Mouse (Mus musculus) erythroblast, embryonic 14.5 days (primary cell): ENCODE data around the gene Prickle2.

ENCODE experiments used
- GATA1 ChIP-seq: IDR thresholded peaks from 2 replicates; pipeline ENCODE4 v1.6.1; 2012; ENCODE audit warnings: low read length, inconsistent platforms, mixed read lengths
- TAL1 ChIP-seq: IDR thresholded peaks from 3 replicates; pipeline ENCODE4 v1.6.1; 2012; ENCODE audit warnings: low read length, inconsistent platforms, mixed read lengths

DNA sequence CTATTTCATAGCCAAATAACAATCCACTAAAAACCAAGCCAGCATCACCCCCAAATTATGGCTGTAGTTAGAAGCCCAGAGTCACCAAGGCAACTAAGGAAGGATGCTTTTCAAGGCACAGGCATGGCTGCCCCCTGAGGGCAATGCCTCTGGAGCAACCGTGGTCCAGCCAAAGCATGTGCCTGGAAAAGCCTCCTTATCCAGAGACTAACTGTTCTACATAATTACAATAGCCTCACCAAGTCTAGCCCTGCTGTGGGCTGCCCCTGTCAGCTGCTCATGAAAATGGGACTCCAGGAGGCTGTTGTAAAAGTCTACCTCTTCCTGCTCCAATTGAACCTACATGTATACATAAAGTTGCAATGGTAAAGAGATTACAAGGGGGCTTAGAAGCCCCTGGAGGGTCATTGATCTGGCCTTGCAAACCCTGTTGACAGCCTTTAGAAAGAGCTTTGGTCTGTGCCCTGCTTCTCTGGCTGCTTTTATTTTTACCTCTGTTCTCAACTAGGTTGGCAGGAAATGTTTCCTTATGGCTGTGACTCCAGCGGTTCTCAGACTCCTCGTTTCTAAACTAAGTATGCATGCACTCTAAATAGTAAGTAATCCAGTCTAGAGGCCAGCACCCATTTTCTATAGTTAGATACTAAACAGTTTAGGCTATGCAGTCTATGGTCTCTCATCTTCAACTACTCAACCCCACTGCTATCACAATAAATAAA, 6.3 kb downstream of the Prickle2 start:
- TF ChIP-seq TAL1: no peak
- TF ChIP-seq GATA1: no peak
